Mouse (Mus musculus) urinary bladder, postnatal 0 days (tissue): ENCODE data around the gene Slc19a2. TPM values are rescaled to one million over a fixed set of nuclear protein-coding genes. Genes with fewer than 3 reads are reported as not detected.

Experiments
- polyA plus RNA-seq: library from polyadenylated mRNA; unstranded; fragments of >200 nt; fragmentation: Nextera tagmentation; extraction: Ambion mirVana; gene quantifications from 2 replicates; pipeline ENCODE4 v1.2.1, GENCODE M21; 2015

Slc19a2 gene
- 5.1 and 6.1 TPM in 2 replicates for polyA plus RNA-seq

GRCm38 (mm10) chr1:164248465-164249331, at the start of gene Slc19a2:
Gene Slc19a2 (plus strand): TSS chr1:164249046.

GRCm38 (mm10) chr1:164275455-164275954, 26.7 kb downstream of the Slc19a2 start, which contains the start of gene Ccdc181:
Gene Ccdc181 (plus strand): TSS chr1:164275585.

GRCm38 (mm10) chr1:164303821-164304220, 55.0 kb downstream of the Slc19a2 start, which contains the start of gene Nme7:
Gene Nme7 (plus strand): TSS chr1:164304121.

GRCm38 (mm10) chr1:164307124-164307751, 58.4 kb downstream of the Slc19a2 start, which contains the start of gene Blzf1:
Gene Blzf1 (minus strand): TSS chr1:164307489.

Other genes starting within 250 kb of the Slc19a2 start
- 4.5 and 4.8 TPM in 2 replicates for gene Sele, start 200.8 kb upstream of the Slc19a2 start, polyA plus RNA-seq
- gene Sell, start 187.1 kb upstream of the Slc19a2 start, polyA plus RNA-seq = 0.42 and 1.2 TPM in 2 replicates
- 0.58 and 2.2 TPM in 2 replicates for gene Selp, start 133.8 kb upstream of the Slc19a2 start, polyA plus RNA-seq
- 0.14 and 0.28 TPM in 2 replicates for gene F5, start 97.2 kb upstream of the Slc19a2 start, polyA plus RNA-seq
- gene Ccdc181, start 26.5 kb downstream of the Slc19a2 start, polyA plus RNA-seq = 5.9 and 6.2 TPM in 2 replicates
- 12.2 and 12.6 TPM in 2 replicates for gene Nme7, start 55.1 kb downstream of the Slc19a2 start, polyA plus RNA-seq
- gene Blzf1, start 58.4 kb downstream of the Slc19a2 start, polyA plus RNA-seq = 30.3 and 34.0 TPM in 2 replicates
- gene Atp1b1, start 209.3 kb downstream of the Slc19a2 start, polyA plus RNA-seq = 44.3 and 52.8 TPM in 2 replicates